Comparison of ENCODE assay signal across 9 mouse cellular contexts in the genomic region with DNA sequence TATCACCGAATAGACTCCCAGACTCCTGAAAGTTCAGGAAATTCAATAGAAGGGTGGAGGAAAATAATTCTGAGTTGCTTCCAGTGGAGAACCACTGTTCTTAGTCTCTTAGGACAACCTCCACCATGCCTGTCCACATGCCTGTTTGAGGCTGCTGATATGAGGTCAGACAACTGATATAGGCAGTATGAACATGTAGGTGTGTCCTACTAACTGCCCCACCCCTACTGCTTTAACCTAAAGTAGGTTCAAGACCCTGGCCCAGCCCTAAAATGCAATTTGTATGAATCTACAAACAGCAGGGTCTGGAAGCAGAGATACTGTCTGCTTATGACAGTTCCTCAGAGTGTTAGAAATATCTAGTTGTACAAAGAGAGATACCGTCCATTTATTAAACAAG. TPM values are rescaled to one million over a fixed set of nuclear protein-coding genes. Genes with fewer than 3 reads are reported as not detected.
DNase-seq lines count a peak whose midpoint lies in the region; ATAC-seq lines count a peak whose summit lies in the region.
"Had no signal": no experiment of that assay in that cellular context is flagged by ENCODE, and none has a peak within 500 bp of the region (broad histone marks: within the 10 kb centered on the region; RNA-seq: fewer than 3 reads in every experiment).

No protein-coding gene starts in this region.

- WGBS in lung, embryonic 16.5 days, result 59% methylated on average over 2 of the region's 2 CpGs
- 51% methylated on average over 2 of the region's 2 CpGs for WGBS in liver, embryonic 15.5 days (ENCODE audit: insufficient replicate concordance)

- H3K9me3 ChIP-seq in lung, embryonic 16.5 days (ENCODE audit: control insufficient read depth, low read length), result no peaks in the 10 kb centered on the region
- no peaks in the 10 kb centered on the region for H3K9me3 ChIP-seq in liver, embryonic 15.5 days (replicated peaks)

- H3K9ac ChIP-seq in lung, embryonic 16.5 days (ENCODE audit: low read length), result no peak overlapping the region
- H3K9ac ChIP-seq in liver, embryonic 15.5 days, result no peak overlapping the region

- ATAC-seq in lung, embryonic 16.5 days (ENCODE audit: low read depth), result no peak
- ATAC-seq in liver, embryonic 15.5 days (ENCODE audit: insufficient read depth), result peak; percentile 44

- DNase-seq in cerebellum, adult 9-10 months, result peak; percentile 39
- DNase-seq in cerebellum, adult 11 months, result no peak
- DNase-seq in lung, postnatal 4 days, result no peak
- no peak for DNase-seq in retina, embryonic 14.5 days (ENCODE audit: low spot score)
- no peak for DNase-seq in layer of hippocampus, adult 9-11 months
- DNase-seq in cerebellum, adult 11-12 months, result no peak

- peak overlapping the region; percentile 95 for H3K4me3 ChIP-seq in lung, embryonic 16.5 days (ENCODE audit: low read length)
- peak overlapping the region; percentile 90 for H3K4me3 ChIP-seq in liver, embryonic 15.5 days (replicated peaks)

- H3K4me1 ChIP-seq in lung, embryonic 16.5 days (replicated peaks; ENCODE audit: control insufficient read depth, insufficient read depth, low read length), result peaks cover 11% of the 10 kb centered on the region
- peaks cover 50% of the 10 kb centered on the region for H3K4me1 ChIP-seq in liver, embryonic 15.5 days (replicated peaks)

- H3K27me3 ChIP-seq in lung, embryonic 16.5 days (ENCODE audit: control insufficient read depth, insufficient read depth, low read depth, low read length), result no peaks in the 10 kb centered on the region
- H3K27me3 ChIP-seq in liver, embryonic 15.5 days, result no peaks in the 10 kb centered on the region

- peaks cover 38% of the 10 kb centered on the region for H3K36me3 ChIP-seq in lung, embryonic 16.5 days (ENCODE audit: control insufficient read depth, insufficient read depth, low read length)
- peaks cover 65% of the 10 kb centered on the region for H3K36me3 ChIP-seq in liver, embryonic 15.5 days (replicated peaks)

- H3K4me2 ChIP-seq in lung, embryonic 16.5 days (ENCODE audit: low read depth, low read length), result no peak overlapping the region
- H3K4me2 ChIP-seq in liver, embryonic 15.5 days, result 0 out of 2 replicates have a peak overlapping the region, but pooled peaks have one; percentile 99

- H3K27ac ChIP-seq in lung, embryonic 16.5 days (ENCODE audit: low read length), result no peak overlapping the region
- H3K27ac ChIP-seq in liver, embryonic 15.5 days (replicated peaks), result 0 out of 2 replicates have a peak overlapping the region, but pooled peaks have one; percentile 30

RNA-seq across cellular contexts. Expression of a gene that starts 0.5 kb away (rescaled TPM):
- 2.1 and 5.4 TPM in 2 replicates for polyA plus RNA-seq in lung, embryonic 16.5 days (2015; fragmentation: Nextera tagmentation; extraction: Ambion mirVana)
- polyA plus RNA-seq in liver, embryonic 15.5 days (2015; fragmentation: Nextera tagmentation; extraction: Ambion mirVana), result 3.5 and 6.0 TPM in 2 replicates
- polyA plus RNA-seq: gonadal fat pad, adult 2 months had no signal

RNA-seq across cellular contexts. Expression of a gene that starts 22.7 kb away (rescaled TPM):
- 47.2 and 50.9 TPM in 2 replicates for polyA plus RNA-seq in lung, embryonic 16.5 days (2015; fragmentation: Nextera tagmentation; extraction: Ambion mirVana)
- 54.0 and 55.0 TPM in 2 replicates for polyA plus RNA-seq in liver, embryonic 15.5 days (2015; fragmentation: Nextera tagmentation; extraction: Ambion mirVana)

RNA-seq across cellular contexts. Expression of a gene that starts 24.1 kb away (rescaled TPM):
- 6.0 and 7.2 TPM in 2 replicates for polyA plus RNA-seq in lung, embryonic 16.5 days (2015; fragmentation: Nextera tagmentation; extraction: Ambion mirVana)
- polyA plus RNA-seq in liver, embryonic 15.5 days (2015; fragmentation: Nextera tagmentation; extraction: Ambion mirVana), result 2.4 and 3.0 TPM in 2 replicates

RNA-seq across cellular contexts. Expression of a gene that starts 36.6 kb away (rescaled TPM):
- polyA plus RNA-seq in lung, embryonic 16.5 days (2015; fragmentation: Nextera tagmentation; extraction: Ambion mirVana), result not detected in 2 replicates
- polyA plus RNA-seq in liver, embryonic 15.5 days (2015; fragmentation: Nextera tagmentation; extraction: Ambion mirVana), result not detected in 2 replicates

RNA-seq across cellular contexts. Expression of a gene that starts 38.8 kb away (rescaled TPM):
- 9.2 and 9.6 TPM in 2 replicates for polyA plus RNA-seq in lung, embryonic 16.5 days (2015; fragmentation: Nextera tagmentation; extraction: Ambion mirVana)
- polyA plus RNA-seq in liver, embryonic 15.5 days (2015; fragmentation: Nextera tagmentation; extraction: Ambion mirVana), result 2.4 and 2.6 TPM in 2 replicates
